ENCODE assay signal across 8 mouse cellular contexts in the genomic region with DNA sequence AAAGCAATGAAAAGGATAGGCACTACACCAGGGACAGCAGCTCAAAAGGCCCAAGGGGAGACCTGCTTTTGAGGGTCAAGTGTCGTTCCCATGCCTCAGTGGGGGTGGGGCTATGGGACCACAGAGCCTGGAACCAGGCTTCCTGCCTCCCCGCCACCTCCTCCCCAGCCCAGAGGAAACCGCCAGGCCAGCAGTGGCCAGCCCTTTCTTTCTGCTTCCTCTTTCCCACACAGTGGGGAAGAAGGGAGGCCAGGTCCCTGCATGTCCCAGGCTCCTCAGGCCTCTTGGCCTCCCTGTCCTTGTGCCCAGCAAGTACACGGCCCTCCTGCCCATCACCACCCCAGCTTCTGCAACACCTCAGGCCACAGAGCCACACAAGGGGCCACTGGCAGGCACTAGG. TPM values are rescaled to one million over a fixed set of nuclear protein-coding genes. Genes with fewer than 3 reads are reported as not detected.
DNase-seq lines count a peak whose midpoint lies in the region; ATAC-seq and TF ChIP-seq lines count a peak whose summit lies in the region.

No protein-coding gene starts in this region.

- peaks cover 70% of the 10 kb centered on the region for H3K36me3 ChIP-seq in heart, embryonic 12.5 days
- H3K36me3 ChIP-seq in limb, embryonic 12.5 days, result peaks cover 62% of the 10 kb centered on the region

- no peak overlapping the region for H3K4me2 ChIP-seq in heart, embryonic 12.5 days
- no peak overlapping the region for H3K4me2 ChIP-seq in limb, embryonic 12.5 days

- H3K9ac ChIP-seq in heart, embryonic 12.5 days, result peak overlapping the region; percentile 24; the same call in 1 of the 2 replicates
- no peak overlapping the region for H3K9ac ChIP-seq in limb, embryonic 12.5 days (replicated peaks)

- 47% methylated on average over 4 of the region's 4 CpGs for WGBS in heart, embryonic 12.5 days
- WGBS in limb, embryonic 12.5 days, result 54% methylated on average over 4 of the region's 4 CpGs

- ATAC-seq in heart, embryonic 12.5 days (ENCODE audit: insufficient number of reproducible peaks, low FRiP score), result peak; percentile 54
- no peak for ATAC-seq in limb, embryonic 12.5 days (ENCODE audit: insufficient number of reproducible peaks, insufficient read depth, low FRiP score, low TSS enrichment, low read depth)
- ATAC-seq in monocyte, adult 5-6 weeks (replicated peaks; ENCODE audit: insufficient number of reproducible peaks, low FRiP score, low TSS enrichment, poor library complexity, severe bottlenecking), result peak; percentile 85

- no peak for TF ChIP-seq CTCF in left cerebral cortex, adult 2 months (IDR thresholded peaks at IDR 0.05)

- peak overlapping the region; percentile 54 for H3K27ac ChIP-seq in left cerebral cortex, adult 2 months
- peak overlapping the region; percentile 63 for H3K27ac ChIP-seq in heart, embryonic 12.5 days (ENCODE audit: poor library complexity, severe bottlenecking)
- peak overlapping the region; percentile 41; the same call in 1 of the 2 replicates for H3K27ac ChIP-seq in limb, embryonic 12.5 days

- H3K4me1 ChIP-seq in heart, embryonic 12.5 days (replicated peaks), result peaks cover 63% of the 10 kb centered on the region
- H3K4me1 ChIP-seq in limb, embryonic 12.5 days (replicated peaks), result peaks cover 36% of the 10 kb centered on the region

- no peak overlapping the region for H3K4me3 ChIP-seq in left cerebral cortex, adult 2 months
- H3K4me3 ChIP-seq in heart, embryonic 12.5 days, result no peak overlapping the region
- H3K4me3 ChIP-seq in limb, embryonic 12.5 days (replicated peaks), result no peak overlapping the region

- H3K9me3 ChIP-seq in heart, embryonic 12.5 days (replicated peaks), result no peaks in the 10 kb centered on the region
- no peaks in the 10 kb centered on the region for H3K9me3 ChIP-seq in limb, embryonic 12.5 days

- intact Hi-C loops in left cerebral cortex, adult 2 months (cut with DNase I), result no loop called here
- intact Hi-C loops in left cerebral cortex, postnatal 36 days (cut with DNase I), result no loop called here

- no peaks in the 10 kb centered on the region for H3K27me3 ChIP-seq in heart, embryonic 12.5 days (replicated peaks)
- peaks cover 18% of the 10 kb centered on the region for H3K27me3 ChIP-seq in limb, embryonic 12.5 days

- no peak for DNase-seq in left cerebral cortex, adult 2 months (ENCODE audit: extremely low spot score in 1 of 2, low spot score in 2 of 2)
- no peak for DNase-seq in left cerebral cortex, postnatal 36 days (ENCODE audit: low spot score in 2 of 2)
- DNase-seq in thymus, postnatal 0 days (ENCODE audit: low spot score), result no peak
- DNase-seq in thymus, postnatal 36 days, result no peak
- no peak for DNase-seq in urinary bladder, adult 18-20 months (ENCODE audit: low spot score in 2 of 2)

RNA-seq across cellular contexts. Expression of a gene that starts 13.3 kb away (rescaled TPM):
- 10 to 100 TPM; 21.2 to 27.5 TPM for total RNA-seq in left cerebral cortex, adult 2 months (2021)
- total RNA-seq in left cerebral cortex, postnatal 36 days (2021), result 10 to 100 TPM; 22.0 to 22.5 TPM
- polyA plus RNA-seq in heart, embryonic 12.5 days (2016; fragmentation: Nextera tagmentation; extraction: Ambion mirVana), result 22.6 and 24.9 TPM in 2 replicates
- 12.7 and 13.1 TPM in 2 replicates for polyA plus RNA-seq in limb, embryonic 12.5 days (2016; fragmentation: Nextera tagmentation; extraction: Ambion mirVana)
- total RNA-seq in monocyte, adult 5-6 weeks (2017), result 37.3 to 51.6 TPM (median 46.2 TPM) in 3 replicates
- 13.1 and 13.9 TPM in 2 replicates for polyA plus RNA-seq in thymus, postnatal 0 days (2015; fragmentation: Nextera tagmentation; extraction: Ambion mirVana)

RNA-seq across cellular contexts. Expression of a gene that starts 24.7 kb away (rescaled TPM):
- total RNA-seq in left cerebral cortex, adult 2 months (2021), result 10 to 100 TPM in 1 of 2 experiments, 1 to 10 TPM in 1; 8.9 to 10.5 TPM
- total RNA-seq in left cerebral cortex, postnatal 36 days (2021), result 10 to 100 TPM in 1 of 2 experiments, 1 to 10 TPM in 1; 9.1 to 11.4 TPM
- 17.1 and 17.8 TPM in 2 replicates for polyA plus RNA-seq in heart, embryonic 12.5 days (2016; fragmentation: Nextera tagmentation; extraction: Ambion mirVana)
- 52.8 and 54.6 TPM in 2 replicates for polyA plus RNA-seq in limb, embryonic 12.5 days (2016; fragmentation: Nextera tagmentation; extraction: Ambion mirVana)
- 1.6 to 2.0 TPM (median 1.6 TPM) in 3 replicates for total RNA-seq in monocyte, adult 5-6 weeks (2017)
- 14.0 and 15.2 TPM in 2 replicates for polyA plus RNA-seq in thymus, postnatal 0 days (2015; fragmentation: Nextera tagmentation; extraction: Ambion mirVana)
